Mouse (Mus musculus) midbrain, embryonic 13.5 days (tissue): ENCODE data around the gene Wnt1. TPM values are rescaled to one million over a fixed set of nuclear protein-coding genes. Genes with fewer than 3 reads are reported as not detected.

Experiments used
- ATAC-seq: fragments of 200-750 bp; cut with Nextera tagmentation; 2 replicates; pipeline ENCODE4 v1.8.0; 2017; ENCODE audit warnings: mild to moderate bottlenecking, moderate TSS enrichment, moderate library complexity
- H3K27ac ChIP-seq: fragments of 300-500 bp; sonication (generic); 2 replicates; pipeline ENCODE4 v1.5.1; 2015; ENCODE audit warnings: inconsistent platforms, mild to moderate bottlenecking, moderate library complexity
- H3K27me3 ChIP-seq: fragments of 300-500 bp; sonication (generic); 2 replicates; pipeline ENCODE4 v1.6.1; 2015; ENCODE audit warnings: mild to moderate bottlenecking, inconsistent platforms
- H3K36me3 ChIP-seq: fragments of 300-500 bp; sonication (generic); 2 replicates; pipeline ENCODE4 v1.6.1; 2015; ENCODE audit warnings: mild to moderate bottlenecking, inconsistent platforms
- H3K4me1 ChIP-seq: fragments of 300-500 bp; sonication (generic); replicated peaks from 2 replicates; pipeline ENCODE4 v1.6.1; 2015; ENCODE audit warnings: inconsistent platforms
- H3K4me2 ChIP-seq: fragments of 300-500 bp; sonication (generic); replicated peaks from 2 replicates; pipeline ENCODE4 v1.6.1; 2015; ENCODE audit warnings: moderate library complexity, mild to moderate bottlenecking, inconsistent platforms
- H3K4me3 ChIP-seq: fragments of 300-500 bp; sonication (generic); replicated peaks from 2 replicates; pipeline ENCODE4 v1.5.1; 2015; ENCODE audit warnings: mild to moderate bottlenecking, inconsistent platforms
- H3K9ac ChIP-seq: fragments of 300-500 bp; sonication (generic); replicated peaks from 2 replicates; pipeline ENCODE4 v1.6.1; 2015; ENCODE audit warnings: mild to moderate bottlenecking, inconsistent platforms
- H3K9me3 ChIP-seq: fragments of 300-500 bp; sonication (generic); 2 replicates; pipeline ENCODE4 v1.6.1; 2016; ENCODE audit warnings: mild to moderate bottlenecking, inconsistent platforms
- WGBS: fragments of 180-500 bp; shearing (Covaris S2); methylation state at CpG from one replicate; pipeline ENCODE4 v1.1.7; 2015; 5-methylcytosine and 5-hydroxymethylcytosine counted together
- polyA plus RNA-seq: library from polyadenylated mRNA; unstranded; fragments of >200 nt; fragmentation: Nextera tagmentation; extraction: Ambion mirVana; gene quantifications from 2 replicates; pipeline ENCODE4 v1.2.1, GENCODE M21; 2015

Wnt1 gene
- polyA plus RNA-seq, 1 experiment from 2014 or later, result 8.6 TPM

DNA sequence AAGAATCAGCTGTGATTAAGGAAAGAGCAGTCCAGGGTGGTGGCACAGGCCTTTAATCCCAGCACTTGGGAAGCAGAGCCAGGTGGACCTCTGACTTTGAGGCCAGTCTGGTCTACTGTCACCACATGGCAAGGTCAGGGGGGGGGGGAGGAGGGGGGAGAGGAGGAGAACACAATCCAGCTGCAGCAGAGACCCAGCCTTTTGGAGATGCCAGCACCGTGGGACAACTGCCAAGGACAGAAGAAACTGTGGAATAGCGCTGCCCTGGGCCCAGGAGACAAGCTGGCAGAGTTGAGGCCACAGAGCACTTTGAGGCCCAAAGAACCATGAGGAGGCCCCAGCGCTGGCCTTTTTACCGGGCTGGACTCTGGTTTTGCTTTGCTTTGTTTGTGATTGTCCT, 23.7 kb upstream of the Wnt1 start:
- H3K4me3 ChIP-seq, result no peak overlapping the region
- peaks cover 19% of the 10 kb centered on the region for H3K4me1 ChIP-seq
- no peak overlapping the region for H3K9ac ChIP-seq
- H3K27me3 ChIP-seq, result peaks cover 58% of the 10 kb centered on the region
- 70% methylated on average over 4 of the region's 4 CpGs for WGBS
- no peak overlapping the region for H3K27ac ChIP-seq
- H3K36me3 ChIP-seq, result no peaks in the 10 kb centered on the region
- H3K4me2 ChIP-seq, result no peak overlapping the region
- H3K9me3 ChIP-seq, result no peaks in the 10 kb centered on the region
- no peak for ATAC-seq

GRCm38 (mm10) chr15:98768259-98768658, 21.4 kb upstream of the Wnt1 start:
- no peak overlapping the region for H3K9ac ChIP-seq
- H3K4me3 ChIP-seq, result no peak overlapping the region
- H3K27ac ChIP-seq, result no peak overlapping the region
- H3K4me2 ChIP-seq, result no peak overlapping the region
- peaks cover 17% of the 10 kb centered on the region for H3K4me1 ChIP-seq
- no peaks in the 10 kb centered on the region for H3K36me3 ChIP-seq
- 15% methylated on average over 5 of the region's 5 CpGs for WGBS
- H3K9me3 ChIP-seq, result no peaks in the 10 kb centered on the region
- H3K27me3 ChIP-seq, result peaks cover 82% of the 10 kb centered on the region
- no peak for ATAC-seq

- Histone ChIP-seq H3K4me3 (no peak overlapping the region), H3K4me1 (peaks cover 24% of the 10 kb centered on the region), H3K4me2 (peak overlapping the region; percentile 39; the same call in 1 of the 2 replicates), H3K27ac (no peak overlapping the region), H3K9ac (no peak overlapping the region), H3K36me3 (no peaks in the 10 kb centered on the region), H3K27me3 (peaks cover 93% of the 10 kb centered on the region), H3K9me3 (no peaks in the 10 kb centered on the region)
- 5% methylated on average over 12 of the region's 12 CpGs for WGBS
- ATAC-seq, result no peak
Measured at GRCm38 (mm10) chr15:98771813-98772425, 17.7 kb upstream of the Wnt1 start.

DNA sequence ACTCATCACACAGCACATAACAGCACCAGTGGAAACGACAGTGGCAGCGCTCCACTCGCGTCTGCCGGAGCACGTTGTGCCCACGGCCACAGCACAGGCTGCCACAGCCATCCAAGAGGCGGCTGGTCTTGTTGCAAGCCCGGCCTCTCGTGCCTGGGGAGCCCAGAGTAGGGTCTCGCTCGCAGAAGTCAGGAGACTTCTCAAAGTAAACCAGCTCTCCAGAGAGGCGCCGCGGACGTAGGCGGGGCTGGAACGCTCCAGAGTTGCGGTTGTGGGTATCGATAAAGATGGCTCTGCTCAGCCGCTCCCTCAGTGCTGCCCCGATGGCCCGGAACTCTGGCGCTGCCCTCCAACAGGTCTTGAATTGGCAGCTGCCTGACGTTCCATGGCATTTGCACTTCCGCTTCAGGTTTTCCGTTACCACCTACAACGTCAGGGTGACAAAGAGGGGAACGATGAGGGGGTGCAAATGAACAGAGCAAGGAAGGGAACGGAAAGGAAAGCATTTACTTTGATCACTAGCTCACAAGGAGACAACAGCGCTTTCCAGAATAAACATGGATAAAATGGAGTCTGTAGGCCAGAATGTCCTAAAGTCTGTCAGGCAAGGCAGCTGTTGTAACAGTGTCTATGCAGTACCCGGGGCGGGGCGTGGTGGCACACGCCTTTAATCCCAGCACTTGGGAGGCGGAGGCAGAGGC, 17.0 kb upstream of the Wnt1 start:
- Histone ChIP-seq H3K4me1 (peaks cover 32% of the 10 kb centered on the region), H3K4me3 (peak overlapping the region; percentile 23), H3K9ac (0 out of 2 replicates have a peak overlapping the region, but pooled peaks have one; percentile 24), H3K9me3 (no peaks in the 10 kb centered on the region), H3K27ac (no peak overlapping the region), H3K4me2 (peak overlapping the region; percentile 39), H3K36me3 (no peaks in the 10 kb centered on the region), H3K27me3 (peaks cover 99% of the 10 kb centered on the region)
- ATAC-seq, result no peak
- WGBS, result 3% methylated on average over 36 of the region's 36 CpGs

DNA sequence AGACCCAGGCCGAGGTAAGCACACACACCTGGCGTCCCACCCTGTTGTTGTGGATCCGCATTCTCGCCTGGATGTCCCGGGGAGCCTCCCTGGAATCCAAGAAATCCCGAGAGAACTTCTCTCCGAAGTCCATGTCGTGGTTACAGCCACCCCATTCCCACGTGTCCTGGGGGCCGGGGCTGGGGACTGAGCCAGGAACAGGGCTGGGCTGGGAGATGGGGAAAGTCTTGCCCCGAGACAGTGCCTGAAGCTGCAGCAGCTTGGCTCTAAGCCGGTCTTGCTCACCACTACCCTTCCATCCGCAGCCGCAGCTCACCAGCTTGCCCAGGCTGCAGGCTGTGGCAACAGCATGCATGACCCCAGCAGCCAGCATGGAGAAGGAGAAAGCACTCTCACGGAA, 15.6 kb upstream of the Wnt1 start:
- Histone ChIP-seq H3K27ac (no peak overlapping the region), H3K9me3 (no peaks in the 10 kb centered on the region), H3K36me3 (no peaks in the 10 kb centered on the region), H3K4me1 (peaks cover 40% of the 10 kb centered on the region), H3K4me2 (no peak overlapping the region), H3K27me3 (peaks cover 99% of the 10 kb centered on the region), H3K4me3 (no peak overlapping the region), H3K9ac (no peak overlapping the region)
- ATAC-seq, result no peak
- 12% methylated on average over 15 of the region's 15 CpGs for WGBS

- Histone ChIP-seq H3K9ac (no peak overlapping the region), H3K4me2 (no peak overlapping the region), H3K36me3 (no peaks in the 10 kb centered on the region), H3K9me3 (no peaks in the 10 kb centered on the region), H3K4me3 (no peak overlapping the region), H3K27me3 (peaks cover 100% of the 10 kb centered on the region), H3K4me1 (peaks cover 44% of the 10 kb centered on the region), H3K27ac (no peak overlapping the region)
- WGBS, result 4% methylated on average over 5 of the region's 5 CpGs
- no peak; the same call in 1 of the 2 replicates for ATAC-seq
Measured at GRCm38 (mm10) chr15:98775533-98775932, 14.1 kb upstream of the Wnt1 start.

DNA sequence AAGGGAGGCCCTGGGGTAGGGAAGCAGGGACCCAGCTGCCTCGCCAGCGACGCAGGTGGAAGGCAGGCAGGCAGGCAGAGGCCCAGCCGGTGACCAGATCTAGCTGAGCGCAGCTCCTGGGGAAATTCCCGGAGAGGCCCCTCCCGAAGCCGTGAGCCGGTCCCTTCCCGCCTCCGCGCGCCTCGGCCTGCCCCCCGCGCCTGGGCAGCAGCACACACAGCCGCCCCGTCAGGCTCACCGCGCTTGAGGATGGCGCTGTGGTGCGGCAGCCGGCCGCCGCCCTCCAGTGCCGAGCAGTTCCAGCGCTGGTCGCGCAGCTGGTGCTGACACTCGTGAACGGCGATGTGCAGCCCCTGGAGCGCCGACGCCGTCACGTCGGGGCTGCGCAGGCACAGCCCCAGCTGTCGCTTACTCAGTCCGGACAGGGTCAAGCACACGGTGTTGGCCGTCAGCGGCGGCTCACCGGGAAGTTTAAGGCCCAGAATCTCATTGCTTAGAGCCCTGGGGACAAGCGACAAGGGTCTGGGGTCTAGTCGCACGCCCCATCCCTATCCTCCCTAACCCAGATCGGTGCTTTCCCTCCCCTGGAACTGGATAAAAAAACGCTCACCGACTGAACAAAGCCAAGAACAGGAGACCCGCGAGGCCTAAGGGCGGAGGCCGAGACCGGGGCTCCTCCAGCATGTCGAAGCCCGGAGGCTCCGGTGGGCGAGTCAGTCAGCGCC, 13.2 kb upstream of the Wnt1 start:
- H3K9ac ChIP-seq, result peak overlapping the region; percentile 49; the same call in 1 of the 2 replicates
- ATAC-seq, result peak; percentile 70

DNA sequence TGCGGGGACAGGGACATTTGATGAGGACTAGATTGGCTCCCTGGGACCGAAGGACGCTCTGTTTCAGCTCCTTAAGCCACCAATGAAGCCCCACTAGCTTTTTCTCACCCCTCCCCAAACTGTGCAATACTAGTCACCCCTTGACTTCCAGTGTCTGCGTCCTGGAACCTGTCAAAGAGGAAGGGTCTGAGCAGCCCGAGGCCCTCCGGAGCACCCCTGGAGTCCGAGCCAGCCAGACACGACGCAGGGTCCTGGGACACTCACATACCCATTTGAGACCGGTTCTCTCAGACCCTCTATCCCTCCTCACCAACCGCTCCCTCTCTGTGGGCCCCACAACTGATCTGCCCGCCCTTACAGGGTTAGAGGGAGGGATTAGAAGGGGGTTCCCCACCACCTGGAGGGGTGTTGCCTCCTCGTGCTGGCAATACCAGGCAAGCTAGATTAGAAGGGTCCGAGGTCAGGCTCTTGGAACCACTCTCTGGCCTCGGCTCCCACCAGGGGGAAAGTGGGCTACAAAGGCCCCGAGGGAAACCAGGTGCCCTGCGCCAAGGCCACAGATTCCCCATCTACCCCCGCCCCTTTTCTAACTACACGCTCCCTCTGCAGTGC, 12.5 kb upstream of the Wnt1 start:
- Histone ChIP-seq H3K4me3 (peak overlapping the region; percentile 36; the same call in 1 of the 2 replicates), H3K27ac (no peak overlapping the region), H3K4me1 (peaks cover 47% of the 10 kb centered on the region), H3K4me2 (0 out of 2 replicates have a peak overlapping the region, but pooled peaks have one; percentile 49), H3K9ac (no peak overlapping the region), H3K36me3 (no peaks in the 10 kb centered on the region), H3K27me3 (peaks cover 100% of the 10 kb centered on the region), H3K9me3 (no peaks in the 10 kb centered on the region)
- WGBS, result 2% methylated on average over 19 of the region's 19 CpGs
- ATAC-seq, result no peak

More for the DNA sequence above, 13.2 kb upstream of the Wnt1 start:
- H3K27ac ChIP-seq, result no peak overlapping the region
- H3K4me3 ChIP-seq, result peak overlapping the region; percentile 36
- peaks cover 100% of the 10 kb centered on the region for H3K27me3 ChIP-seq
- no peaks in the 10 kb centered on the region for H3K36me3 ChIP-seq
- no peaks in the 10 kb centered on the region for H3K9me3 ChIP-seq
- peak overlapping the region; percentile 49 for H3K4me2 ChIP-seq
- peaks cover 47% of the 10 kb centered on the region for H3K4me1 ChIP-seq
- WGBS, result under 1% methylated on average over 62 of the region's 62 CpGs

DNA sequence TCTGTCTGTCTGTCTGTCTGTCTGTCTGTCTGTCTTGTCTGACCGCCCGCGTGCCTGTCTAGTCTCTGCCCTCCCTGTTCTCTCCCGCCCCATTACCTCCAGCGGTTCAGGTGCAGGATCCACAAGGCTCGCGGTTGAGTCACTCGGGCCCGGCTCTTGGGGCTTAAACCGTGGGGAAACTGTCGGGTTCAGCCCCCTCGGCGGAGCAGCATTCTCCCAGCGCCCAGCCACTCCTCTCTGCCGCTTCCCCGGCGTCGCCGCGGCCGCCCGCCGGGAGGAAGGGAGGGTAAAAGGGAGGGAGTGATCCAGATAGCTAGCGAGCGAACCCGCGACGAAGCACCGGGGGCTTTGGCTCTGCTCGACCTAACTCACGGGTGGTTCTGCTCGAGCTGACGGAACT, 11.9 kb upstream of the Wnt1 start, which contains the start of gene Wnt10b:
Gene Wnt10b, minus strand, starts transcription at position 389 of the 400 bp plus-strand sequence.
- peaks cover 41% of the 10 kb centered on the region for H3K4me1 ChIP-seq
- no peak within 1 kb of the TSS for H3K27ac ChIP-seq
- ATAC-seq, result no peak
- under 1% methylated on average over 27 of the region's 33 CpGs for WGBS
- peak within 1 kb of the TSS; percentile 47 for H3K4me2 ChIP-seq
- H3K36me3 ChIP-seq, result no peaks in the 10 kb centered on the region
- H3K9me3 ChIP-seq, result no peaks in the 10 kb centered on the region
- peak within 1 kb of the TSS; percentile 26 for H3K4me3 ChIP-seq
- H3K27me3 ChIP-seq, result peaks cover 99% of the 10 kb centered on the region
- H3K9ac ChIP-seq, result peak within 1 kb of the TSS; percentile 41; the same call in 1 of the 2 replicates

DNA sequence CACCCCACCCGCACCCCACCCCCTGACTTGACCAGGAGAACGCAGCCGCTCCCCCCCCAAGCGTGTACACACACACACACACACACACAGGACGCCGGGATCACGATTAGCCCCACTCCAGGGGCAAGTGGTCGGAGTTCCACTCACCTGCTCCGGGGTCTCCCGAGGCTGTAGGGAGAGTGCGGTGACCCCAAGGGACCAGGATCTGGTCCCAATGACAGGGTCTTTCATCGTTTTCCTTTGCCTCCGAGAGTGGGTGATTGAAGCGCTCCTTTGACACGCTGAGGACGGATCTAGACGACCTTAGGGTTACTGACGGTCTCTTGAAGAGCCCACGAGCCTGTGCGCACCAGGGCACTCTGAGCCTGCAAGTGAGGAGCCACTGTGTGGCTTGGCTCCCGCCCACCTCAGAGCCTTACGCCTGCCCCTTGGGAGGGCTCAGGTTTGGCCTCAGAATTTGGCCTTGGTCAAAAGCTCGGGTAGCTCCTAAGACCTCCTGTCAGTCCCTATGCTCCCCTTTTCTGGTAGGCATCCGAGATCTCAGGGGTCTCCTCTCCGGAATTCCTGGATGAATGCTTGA, 11.4 kb upstream of the Wnt1 start:
- Histone ChIP-seq H3K36me3 (no peaks in the 10 kb centered on the region), H3K4me2 (peak overlapping the region; percentile 47), H3K9me3 (no peaks in the 10 kb centered on the region), H3K4me1 (peaks cover 38% of the 10 kb centered on the region), H3K27ac (no peak overlapping the region), H3K9ac (peak overlapping the region; percentile 41; the same call in 1 of the 2 replicates), H3K4me3 (peak overlapping the region; percentile 26), H3K27me3 (peaks cover 98% of the 10 kb centered on the region)
- under 1% methylated on average over 24 of the region's 25 CpGs for WGBS
- ATAC-seq, result no peak

- Histone ChIP-seq H3K4me1 (peaks cover 38% of the 10 kb centered on the region), H3K36me3 (no peaks in the 10 kb centered on the region), H3K27me3 (peaks cover 94% of the 10 kb centered on the region), H3K4me2 (no peak overlapping the region), H3K9ac (no peak overlapping the region), H3K4me3 (no peak overlapping the region), H3K9me3 (no peaks in the 10 kb centered on the region), H3K27ac (no peak overlapping the region)
- 2% methylated on average over 10 of the region's 11 CpGs for WGBS
- no peak for ATAC-seq
Measured at GRCm38 (mm10) chr15:98778806-98779205, 10.9 kb upstream of the Wnt1 start.
